Mouse (Mus musculus) limb, embryonic 11.5 days (tissue): ENCODE measurements around the gene Gipc1. TPM values are rescaled to one million over a fixed set of nuclear protein-coding genes. Genes with fewer than 3 reads are reported as not detected.

ENCODE experiments used
- ATAC-seq: fragments of 200-750 bp; cut with Nextera tagmentation; 2 replicates; pipeline ENCODE4 v1.8.0; 2017; ENCODE audit warnings: low read depth; ENCODE audit not compliant: insufficient number of reproducible peaks, low FRiP score, low TSS enrichment
- DNase-seq: peaks from one replicate; pipeline ENCODE4 v3.0.0-alpha.2; 2015; ENCODE audit warnings: low spot score
- H3K27ac ChIP-seq: fragments of 300-500 bp; sonication (generic); replicated peaks from 2 replicates; pipeline ENCODE4 v1.5.1; 2014; ENCODE audit warnings: low read depth, mild to moderate bottlenecking, low read length
- H3K27me3 ChIP-seq: fragments of 300-500 bp; sonication (generic); 2 replicates; pipeline ENCODE4 v1.6.1; 2014; ENCODE audit warnings: mild to moderate bottlenecking, low read length, mixed read lengths; ENCODE audit not compliant: control insufficient read depth, insufficient read depth
- H3K36me3 ChIP-seq: fragments of 300-500 bp; sonication (generic); 2 replicates; pipeline ENCODE4 v1.6.1; 2014; ENCODE audit warnings: mild to moderate bottlenecking, low read length, moderate library complexity, mixed read lengths; ENCODE audit not compliant: control insufficient read depth, insufficient read depth
- H3K4me1 ChIP-seq: fragments of 300-500 bp; sonication (generic); 2 replicates; pipeline ENCODE4 v1.6.1; 2014; ENCODE audit warnings: low read length, mixed read lengths; ENCODE audit not compliant: control insufficient read depth, insufficient read depth
- H3K4me2 ChIP-seq: fragments of 300-500 bp; sonication (generic); 2 replicates; pipeline ENCODE4 v1.6.1; 2014; ENCODE audit warnings: low read depth, mild to moderate bottlenecking, moderate library complexity; ENCODE audit not compliant: severe bottlenecking
- H3K4me3 ChIP-seq: fragments of 300-500 bp; sonication (generic); 2 replicates; pipeline ENCODE4 v1.5.1; 2014; ENCODE audit warnings: low read depth, low read length
- H3K9ac ChIP-seq: fragments of 300-500 bp; sonication (generic); 2 replicates; pipeline ENCODE4 v1.6.1; 2014; ENCODE audit warnings: mild to moderate bottlenecking, low read length
- H3K9me3 ChIP-seq: fragments of 300-500 bp; sonication (generic); 2 replicates; pipeline ENCODE4 v1.6.1; 2016; ENCODE audit warnings: low read length; ENCODE audit not compliant: control insufficient read depth
- WGBS: fragments of 180-500 bp; shearing (Covaris S2); extraction: QIAGEN DNeasy Blood & Tissue Kit; methylation state at CpG from one replicate; pipeline ENCODE4 v1.1.7; 2014; 5-methylcytosine and 5-hydroxymethylcytosine counted together
- polyA plus RNA-seq: library from polyadenylated mRNA; unstranded; fragments of >200 nt; fragmentation: Nextera tagmentation; extraction: Ambion mirVana; gene quantifications from 2 replicates; pipeline ENCODE4 v1.2.1, GENCODE M21; 2014

The Gipc1 gene
- polyA plus RNA-seq, 1 experiment from 2014 or later = 178 TPM

- WGBS = 82% methylated on average over 2 of the region's 2 CpGs
- Histone ChIP-seq H3K4me3 (no peak overlapping the region), H3K9me3 (no peaks in the 10 kb centered on the region)
Observed at GRCm38 (mm10) chr8:83617111-83617510, 35.4 kb upstream of the Gipc1 start.

GRCm38 (mm10) chr8:83618566-83618965, 33.9 kb upstream of the Gipc1 start:
- 98% methylated on average over 2 of the region's 2 CpGs for WGBS
- no peak for DNase-seq
- ATAC-seq = no peak

More at GRCm38 (mm10) chr8:83617111-83617510, 35.4 kb upstream of the Gipc1 start:
- H3K27me3 ChIP-seq = no peaks in the 10 kb centered on the region
- ATAC-seq (no peak), DNase-seq (no peak)
- H3K36me3 ChIP-seq = peaks cover 9% of the 10 kb centered on the region; the same call in 1 of the 2 replicates
- H3K4me1 ChIP-seq = no peaks in the 10 kb centered on the region
- H3K9ac ChIP-seq = no peak overlapping the region
- H3K4me2 ChIP-seq = no peak overlapping the region
- H3K27ac ChIP-seq = no peak overlapping the region

GRCm38 (mm10) chr8:83619568-83620285, 32.8 kb upstream of the Gipc1 start:
- 90% methylated on average over 9 of the region's 9 CpGs for WGBS
- H3K27me3 ChIP-seq = no peaks in the 10 kb centered on the region
- no peak for ATAC-seq
- no peaks in the 10 kb centered on the region for H3K9me3 ChIP-seq
- H3K4me2 ChIP-seq = no peak overlapping the region
- DNase-seq = no peak
- no peak overlapping the region for H3K27ac ChIP-seq
- H3K36me3 ChIP-seq = no peaks in the 10 kb centered on the region
- no peak overlapping the region for H3K4me3 ChIP-seq
- no peaks in the 10 kb centered on the region for H3K4me1 ChIP-seq
- no peak overlapping the region for H3K9ac ChIP-seq

More at GRCm38 (mm10) chr8:83618566-83618965, 33.9 kb upstream of the Gipc1 start:
- H3K9me3 ChIP-seq = no peaks in the 10 kb centered on the region
- no peak overlapping the region for H3K4me2 ChIP-seq
- H3K27me3 ChIP-seq = no peaks in the 10 kb centered on the region
- no peak overlapping the region for H3K27ac ChIP-seq
- no peak overlapping the region for H3K9ac ChIP-seq
- 0 out of 2 replicates have a peak, but pooled peaks cover 3% of the 10 kb centered on the region for H3K36me3 ChIP-seq
- H3K4me1 ChIP-seq = no peaks in the 10 kb centered on the region
- no peak overlapping the region for H3K4me3 ChIP-seq

- no peak for DNase-seq
- ATAC-seq = peak; percentile 29
- H3K9me3 ChIP-seq = no peaks in the 10 kb centered on the region
- peak overlapping the region; percentile 53 for H3K4me2 ChIP-seq
- H3K36me3 ChIP-seq = no peaks in the 10 kb centered on the region
- H3K27me3 ChIP-seq = no peaks in the 10 kb centered on the region
- peak overlapping the region; percentile 18; the same call in 1 of the 2 replicates for H3K4me3 ChIP-seq
- H3K9ac ChIP-seq = 0 out of 2 replicates have a peak overlapping the region, but pooled peaks have one; percentile 1
- no peak overlapping the region for H3K27ac ChIP-seq
- WGBS = 56% methylated on average over 15 of the region's 15 CpGs
- no peaks in the 10 kb centered on the region for H3K4me1 ChIP-seq
Observed at GRCm38 (mm10) chr8:83621691-83622388, 30.6 kb upstream of the Gipc1 start.

- Histone ChIP-seq H3K36me3 (no peaks in the 10 kb centered on the region), H3K4me1 (no peaks in the 10 kb centered on the region), H3K4me3 (peak overlapping the region; percentile 18; the same call in 1 of the 2 replicates), H3K9me3 (no peaks in the 10 kb centered on the region), H3K4me2 (peak overlapping the region; percentile 53), H3K27me3 (no peaks in the 10 kb centered on the region), H3K27ac (no peak overlapping the region), H3K9ac (0 out of 2 replicates have a peak overlapping the region, but pooled peaks have one; percentile 1)
- WGBS = 11% methylated on average over 23 of the region's 23 CpGs
- ATAC-seq (peak; percentile 87), DNase-seq (peak; percentile 92)
Observed at GRCm38 (mm10) chr8:83622389-83622989, 30.0 kb upstream of the Gipc1 start.

GRCm38 (mm10) chr8:83623549-83623948, 28.9 kb upstream of the Gipc1 start:
- DNase-seq (no peak), ATAC-seq (no peak)
- no peak overlapping the region for H3K9ac ChIP-seq
- no peak overlapping the region for H3K27ac ChIP-seq
- WGBS = 90% methylated on average over 7 of the region's 7 CpGs
- no peak overlapping the region for H3K4me3 ChIP-seq
- H3K9me3 ChIP-seq = no peaks in the 10 kb centered on the region
- H3K4me1 ChIP-seq = no peaks in the 10 kb centered on the region
- no peaks in the 10 kb centered on the region for H3K36me3 ChIP-seq
- no peak overlapping the region for H3K4me2 ChIP-seq
- no peaks in the 10 kb centered on the region for H3K27me3 ChIP-seq

GRCm38 (mm10) chr8:83624739-83625138, 27.7 kb upstream of the Gipc1 start:
- DNase-seq = peak; percentile 39
- Histone ChIP-seq H3K27ac (no peak overlapping the region), H3K36me3 (no peaks in the 10 kb centered on the region), H3K27me3 (no peaks in the 10 kb centered on the region), H3K9me3 (no peaks in the 10 kb centered on the region), H3K4me2 (no peak overlapping the region), H3K4me3 (no peak overlapping the region), H3K4me1 (no peaks in the 10 kb centered on the region), H3K9ac (no peak overlapping the region)
- WGBS = 48% methylated on average over 3 of the region's 3 CpGs
- no peak for ATAC-seq

- DNase-seq = no peak
- WGBS = 87% methylated on average over 6 of the region's 6 CpGs
Observed at GRCm38 (mm10) chr8:83625676-83626299, 26.7 kb upstream of the Gipc1 start.

More at GRCm38 (mm10) chr8:83625676-83626299, 26.7 kb upstream of the Gipc1 start:
- Histone ChIP-seq H3K4me2 (no peak overlapping the region), H3K9ac (no peak overlapping the region), H3K9me3 (no peaks in the 10 kb centered on the region), H3K4me3 (no peak overlapping the region), H3K27me3 (no peaks in the 10 kb centered on the region), H3K4me1 (no peaks in the 10 kb centered on the region), H3K27ac (no peak overlapping the region), H3K36me3 (no peaks in the 10 kb centered on the region)
- ATAC-seq = no peak
